ENCODE assay signal across 8 mouse cellular contexts in genomic region chr3:62527160-62527559, GRCm38 (mm10). TPM values are rescaled to one million over a fixed set of nuclear protein-coding genes. Genes with fewer than 3 reads are reported as not detected.
A peak's percentile ranks its signal among the peaks of the same experiment; 100 is the strongest.
DNase-seq lines count a peak whose midpoint lies in the region; ATAC-seq lines count a peak whose summit lies in the region.

No protein-coding gene starts in this region.

- H3K4me2 ChIP-seq in midbrain, embryonic 16.5 days (ENCODE audit: low read length) = no peak overlapping the region

- H3K36me3 ChIP-seq in midbrain, embryonic 16.5 days (ENCODE audit: control insufficient read depth, insufficient read depth, low read length) = no peaks in the 10 kb centered on the region

- H3K27ac ChIP-seq in midbrain, embryonic 16.5 days (ENCODE audit: low read length) = no peak overlapping the region

- peak; percentile 37 for DNase-seq in layer of hippocampus, adult 11-12 months (ENCODE audit: low spot score)
- DNase-seq in layer of hippocampus, adult 9-11 months = no peak
- DNase-seq in MN1 (ENCODE audit: low spot score) = peak; percentile 25
- DNase-seq in embryo, embryonic 10.5 days (ENCODE audit: low spot score) = peak; percentile 58
- no peak for DNase-seq in thymus, postnatal 14 days

- H3K9ac ChIP-seq in midbrain, embryonic 16.5 days (ENCODE audit: low read depth, low read length) = no peak overlapping the region

- no peak overlapping the region for H3K4me3 ChIP-seq in midbrain, embryonic 16.5 days (ENCODE audit: low read depth, low read length)

- H3K9me3 ChIP-seq in midbrain, embryonic 16.5 days (replicated peaks; ENCODE audit: control insufficient read depth, low read length, poor library complexity, severe bottlenecking) = no peaks in the 10 kb centered on the region

- peak; percentile 68; the same call in 1 of the 2 replicates for ATAC-seq in midbrain, embryonic 16.5 days
- ATAC-seq in erythroid progenitor cell, adult 5-6 weeks (replicated peaks; ENCODE audit: low FRiP score, poor library complexity, severe bottlenecking) = no peak
- no peak for ATAC-seq in megakaryocyte, adult 5-6 weeks (ENCODE audit: poor library complexity, severe bottlenecking)

- H3K4me1 ChIP-seq in midbrain, embryonic 16.5 days (ENCODE audit: control insufficient read depth, insufficient read depth, low read length) = no peaks in the 10 kb centered on the region

- 36% methylated on average over 4 of the region's 4 CpGs for WGBS in midbrain, embryonic 16.5 days

- no peaks in the 10 kb centered on the region for H3K27me3 ChIP-seq in midbrain, embryonic 16.5 days (ENCODE audit: control insufficient read depth, insufficient read depth, low read depth, low read length)

RNA-seq across cellular contexts. Expression of gene Dhx36, which starts 20.4 kb away (rescaled TPM):
- polyA plus RNA-seq in midbrain, embryonic 16.5 days (2015; fragmentation: Nextera tagmentation; extraction: Ambion mirVana) = 40.5 and 43.1 TPM in 2 replicates
- 20.9 and 36.5 TPM in 2 replicates for total RNA-seq in erythroid progenitor cell, adult 5-6 weeks (2015; ENCODE audit: low replicate concordance)
- 14.2 and 18.2 TPM in 2 replicates for total RNA-seq in erythroid progenitor cell, adult 5-6 weeks (2017; ENCODE audit: low replicate concordance)
- total RNA-seq in megakaryocyte, adult 5-6 weeks (2015) = 30.9 and 31.9 TPM in 2 replicates
- total RNA-seq in megakaryocyte, adult 5-6 weeks (2017) = 33.0 and 37.4 TPM in 2 replicates

Comparison
In these comparisons a context has a peak if more than half of its experiments do, and no peak if none do; other contexts are left out.
1. DNase-seq: peak in layer of hippocampus, adult 11-12 months (single experiment), MN1 (single experiment) and embryo, embryonic 10.5 days (single experiment); none in layer of hippocampus, adult 9-11 months (single experiment) and thymus, postnatal 14 days (single experiment).